ENCODE assay signal across 16 mouse cellular contexts in genomic region chrX:103405021-103405420, GRCm38 (mm10). TPM values are rescaled to one million over a fixed set of nuclear protein-coding genes. Genes with fewer than 3 reads are reported as not detected.
DNase-seq lines count a peak whose midpoint lies in the region; ATAC-seq lines count a peak whose summit lies in the region.
"Had no signal": no experiment of that assay in that cellular context is flagged by ENCODE, and none has a peak within 500 bp of the region (broad histone marks: within the 10 kb centered on the region; RNA-seq: fewer than 3 reads in every experiment).

No protein-coding gene starts in this region.

- no peaks in the 10 kb centered on the region for H3K4me1 ChIP-seq in limb, embryonic 11.5 days (ENCODE audit: control insufficient read depth, insufficient read depth, low read length)
- H3K4me1 ChIP-seq in limb, embryonic 10.5 days, result no peaks in the 10 kb centered on the region
- no peaks in the 10 kb centered on the region for H3K4me1 ChIP-seq in liver, embryonic 13.5 days (replicated peaks)

- H3K4me2 ChIP-seq in limb, embryonic 11.5 days (ENCODE audit: low read depth, severe bottlenecking), result no peak overlapping the region
- no peak overlapping the region for H3K4me2 ChIP-seq in liver, embryonic 13.5 days

- H3K9me3 ChIP-seq in limb, embryonic 11.5 days (ENCODE audit: control insufficient read depth, low read length), result no peaks in the 10 kb centered on the region
- H3K9me3 ChIP-seq in limb, embryonic 10.5 days (replicated peaks), result no peaks in the 10 kb centered on the region
- H3K9me3 ChIP-seq in liver, embryonic 13.5 days (replicated peaks), result no peaks in the 10 kb centered on the region

- no peaks in the 10 kb centered on the region for H3K36me3 ChIP-seq in limb, embryonic 11.5 days (ENCODE audit: control insufficient read depth, insufficient read depth, low read length)
- no peaks in the 10 kb centered on the region for H3K36me3 ChIP-seq in limb, embryonic 10.5 days
- H3K36me3 ChIP-seq in liver, embryonic 13.5 days, result no peaks in the 10 kb centered on the region

- H3K27me3 ChIP-seq in limb, embryonic 11.5 days (ENCODE audit: control insufficient read depth, insufficient read depth, low read length), result 0 out of 2 replicates have a peak, but pooled peaks cover 3% of the 10 kb centered on the region
- peaks cover 67% of the 10 kb centered on the region for H3K27me3 ChIP-seq in limb, embryonic 10.5 days (ENCODE audit: low read depth, poor library complexity, severe bottlenecking)
- peaks cover 13% of the 10 kb centered on the region; the same call in 1 of the 2 replicates for H3K27me3 ChIP-seq in liver, embryonic 13.5 days

- no peak overlapping the region for H3K27ac ChIP-seq in limb, embryonic 11.5 days (replicated peaks; ENCODE audit: low read depth, low read length)
- no peak overlapping the region for H3K27ac ChIP-seq in limb, embryonic 10.5 days
- no peak overlapping the region for H3K27ac ChIP-seq in liver, embryonic 13.5 days
- H3K27ac ChIP-seq: macrophage had no signal

- H3K9ac ChIP-seq in limb, embryonic 11.5 days (ENCODE audit: low read length), result no peak overlapping the region
- H3K9ac ChIP-seq in liver, embryonic 13.5 days, result no peak overlapping the region

- DNase-seq in cerebellum, adult 11 months, result peak; percentile 1
- DNase-seq in cerebellum, postnatal 25 days, result no peak
- peak; percentile 21 for DNase-seq in limb, embryonic 11.5 days (ENCODE audit: low spot score)
- no peak for DNase-seq in limb, embryonic 10.5 days (ENCODE audit: low spot score)
- peak; percentile 78 for DNase-seq in WW6 (ENCODE audit: low read depth, low spot score)
- DNase-seq in liver, embryonic 13.5 days, result peak; percentile 18
- no peak for DNase-seq in urinary bladder, postnatal 10 days (ENCODE audit: low spot score)
- DNase-seq: gastrocnemius, postnatal 36 days; heart, postnatal 4 days; kidney, postnatal 36 days; spleen, adult 18-20 months; thymus, postnatal 25 days had no signal

- ATAC-seq in limb, embryonic 11.5 days (ENCODE audit: insufficient number of reproducible peaks, low FRiP score, low TSS enrichment, low read depth), result no peak
- peak; percentile 60; the same call in 1 of the 2 replicates for ATAC-seq in liver, embryonic 13.5 days (ENCODE audit: low read depth)
- no peak for ATAC-seq in megakaryocyte-erythroid progenitor cell, adult 5-6 weeks (replicated peaks; ENCODE audit: low FRiP score, low TSS enrichment, poor library complexity, severe bottlenecking)

- WGBS in limb, embryonic 11.5 days, result 28% methylated on average over 13 of the region's 13 CpGs
- 41% methylated on average over 10 of the region's 13 CpGs for WGBS in limb, embryonic 10.5 days
- whole genome bisulfite sequencing in liver, embryonic 13.5 days (ENCODE audit: insufficient replicate concordance), result 50% methylated on average over 13 of the region's 13 CpGs

- H3K4me3 ChIP-seq in limb, embryonic 11.5 days (ENCODE audit: low read depth, low read length), result no peak overlapping the region
- H3K4me3 ChIP-seq in limb, embryonic 10.5 days, result no peak overlapping the region
- no peak overlapping the region for H3K4me3 ChIP-seq in liver, embryonic 13.5 days (replicated peaks)

RNA-seq across cellular contexts. Expression of gene Tsx, which starts 9.2 kb away (rescaled TPM):
- 0.44 TPM in 1 of 2 replicates, not detected in the other for polyA plus RNA-seq in limb, embryonic 11.5 days (2014; fragmentation: Nextera tagmentation; extraction: Ambion mirVana)
- 0.44 and 0.48 TPM in 2 replicates for polyA plus RNA-seq in limb, embryonic 10.5 days (2016; fragmentation: Nextera tagmentation; extraction: Ambion mirVana)
- not detected in 2 replicates for polyA plus RNA-seq in liver, embryonic 13.5 days (2015; fragmentation: Nextera tagmentation; extraction: Ambion mirVana)
- total RNA-seq in megakaryocyte-erythroid progenitor cell, adult 5-6 weeks (2014; fragmentation: Nextera tagmentation), result not detected in 2 replicates
- total RNA-seq in megakaryocyte-erythroid progenitor cell, adult 5-6 weeks (2017), result not detected in 2 replicates
- total RNA-seq: gastrocnemius, postnatal 36 days; heart, postnatal 4 days; left cerebral cortex, adult 8-10 months had no signal
- polyA plus RNA-seq: macrophage had no signal

RNA-seq across cellular contexts. Expression of gene Gm26992, which starts 16.8 kb away (rescaled TPM):
- polyA plus RNA-seq in limb, embryonic 11.5 days (2014; fragmentation: Nextera tagmentation; extraction: Ambion mirVana), result not detected in 2 replicates
- polyA plus RNA-seq in limb, embryonic 10.5 days (2016; fragmentation: Nextera tagmentation; extraction: Ambion mirVana), result not detected in 2 replicates
- polyA plus RNA-seq in liver, embryonic 13.5 days (2015; fragmentation: Nextera tagmentation; extraction: Ambion mirVana), result not detected in 2 replicates
- total RNA-seq in megakaryocyte-erythroid progenitor cell, adult 5-6 weeks (2014; fragmentation: Nextera tagmentation), result 0.61 TPM in 1 of 2 replicates, not detected in the other
- total RNA-seq in megakaryocyte-erythroid progenitor cell, adult 5-6 weeks (2017), result not detected in 2 replicates
- total RNA-seq: gastrocnemius, postnatal 36 days; heart, postnatal 4 days; left cerebral cortex, adult 8-10 months had no signal
- polyA plus RNA-seq: macrophage; neural tube, embryonic 14.5 days had no signal

RNA-seq across cellular contexts. Expression of gene Chic1, which starts 48.7 kb away (rescaled TPM):
- 3.5 and 3.6 TPM in 2 replicates for polyA plus RNA-seq in limb, embryonic 11.5 days (2014; fragmentation: Nextera tagmentation; extraction: Ambion mirVana)
- 2.6 and 3.0 TPM in 2 replicates for polyA plus RNA-seq in limb, embryonic 10.5 days (2016; fragmentation: Nextera tagmentation; extraction: Ambion mirVana)
- polyA plus RNA-seq in liver, embryonic 13.5 days (2015; fragmentation: Nextera tagmentation; extraction: Ambion mirVana), result 0.35 and 0.52 TPM in 2 replicates
- 0.40 TPM in 1 of 2 replicates, not detected in the other for total RNA-seq in megakaryocyte-erythroid progenitor cell, adult 5-6 weeks (2014; fragmentation: Nextera tagmentation)
- total RNA-seq in megakaryocyte-erythroid progenitor cell, adult 5-6 weeks (2017), result 0.08 TPM in 1 of 2 replicates, not detected in the other
- polyA plus RNA-seq: macrophage had no signal

Comparison
In these comparisons a context has a peak if more than half of its experiments do, and no peak if none do; other contexts are left out.
1. DNase-seq: peak in cerebellum, adult 11 months (single experiment), limb, embryonic 11.5 days (single experiment), WW6 (single experiment) and liver, embryonic 13.5 days (single experiment); none in cerebellum, postnatal 25 days (0 of 2), limb, embryonic 10.5 days (single experiment) and urinary bladder, postnatal 10 days (single experiment).